In genomic region chr19:55955126-55955525, GRCm38 (mm10) we compare ENCODE assay signal across 14 mouse cellular contexts.
DNase-seq lines count a peak whose midpoint lies in the region; ATAC-seq lines count a peak whose summit lies in the region.
"Had no signal": no experiment of that assay in that cellular context is flagged by ENCODE, and none has a peak within 500 bp of the region (broad histone marks: within the 10 kb centered on the region; RNA-seq: fewer than 3 reads in every experiment).

No protein-coding gene starts in this region.

- peak; percentile 42; the same call in 1 of the 2 replicates for ATAC-seq in erythroblast, adult 5-6 weeks (replicated peaks; ENCODE audit: low FRiP score, poor library complexity, severe bottlenecking)
- ATAC-seq: forebrain, embryonic 14.5 days; forebrain, embryonic 16.5 days had no signal

- DNase-seq in cerebellum, postnatal 14 days, result peak; percentile 35 to 62
- DNase-seq in cerebellum, postnatal 4 days (ENCODE audit: low spot score in 2 of 2), result no peak
- peak; percentile 43 for DNase-seq in adipocyte (ENCODE audit: low spot score)
- DNase-seq in gastrocnemius, postnatal 36 days, result no peak
- DNase-seq: adrenal gland, adult 8-10 months; adrenal gland, postnatal 14 days; adrenal gland, postnatal 36 days; cerebellum, adult 18-20 months; cerebellum, adult 8-10 months; cerebellum, adult 9-11 months; cerebellum, postnatal 36 days had no signal

- intact Hi-C loops in gastrocnemius, postnatal 36 days (cut with DNase I), result no loop called here

Comparison
In these comparisons a context has a peak if more than half of its experiments do, and no peak if none do; other contexts are left out.
1. DNase-seq: peak in cerebellum, postnatal 14 days (2 of 2) and adipocyte (single experiment); none in cerebellum, postnatal 4 days (0 of 2) and gastrocnemius, postnatal 36 days (0 of 2).